Mouse (Mus musculus) layer of hippocampus, postnatal 10 days (tissue): ENCODE data around the gene H1foo. TPM values are rescaled to one million over a fixed set of nuclear protein-coding genes. Genes with fewer than 3 reads are reported as not detected.
A peak's percentile ranks its signal among the peaks of the same experiment; 100 is the strongest.

ENCODE experiments used
- DNase-seq, 2 experiments: peaks; one replicate each; pipeline ENCODE4 v3.0.0; 2021; ENCODE audit warnings: low spot score in 2 of 2
- total RNA-seq, 2 experiments: library from RNA; stranded (reverse); gene quantifications; 2 replicates each; pipeline ENCODE4 v1.2.3; 2021

Gene H1foo
- total RNA-seq, 2 experiments from 2014 or later = not detected

GRCm38 (mm10) chr6:115983306-115984038 lies 38.7 kb downstream of the H1foo start:
- DNase-seq = no peak

DNA sequence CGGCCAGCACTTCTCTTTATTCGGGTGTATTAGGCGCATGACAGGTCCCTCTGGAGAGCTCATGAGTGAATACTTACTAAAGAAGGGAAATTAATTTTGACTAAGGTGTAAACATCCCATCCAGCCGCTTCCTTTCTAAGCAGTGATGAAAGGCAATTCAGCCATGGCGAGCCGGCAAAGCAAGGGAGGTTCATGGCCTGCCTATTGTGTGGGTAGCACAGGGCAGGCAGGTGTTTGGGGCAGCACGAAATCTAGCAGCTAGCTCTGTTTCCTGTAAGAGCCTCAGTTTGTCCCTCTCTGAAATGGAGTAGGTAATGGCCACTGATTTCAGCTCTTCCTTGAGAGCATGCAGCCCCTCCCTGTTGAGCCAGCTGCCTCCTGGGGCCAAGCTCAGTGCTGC lies 39.8 kb downstream of the H1foo start:
- no peak for DNase-seq

GRCm38 (mm10) chr6:115985622-115986021 lies 40.9 kb downstream of the H1foo start:
- DNase-seq = no peak

- no peak for DNase-seq
Observed at GRCm38 (mm10) chr6:115986472-115987095, 41.8 kb downstream of the H1foo start.

DNA sequence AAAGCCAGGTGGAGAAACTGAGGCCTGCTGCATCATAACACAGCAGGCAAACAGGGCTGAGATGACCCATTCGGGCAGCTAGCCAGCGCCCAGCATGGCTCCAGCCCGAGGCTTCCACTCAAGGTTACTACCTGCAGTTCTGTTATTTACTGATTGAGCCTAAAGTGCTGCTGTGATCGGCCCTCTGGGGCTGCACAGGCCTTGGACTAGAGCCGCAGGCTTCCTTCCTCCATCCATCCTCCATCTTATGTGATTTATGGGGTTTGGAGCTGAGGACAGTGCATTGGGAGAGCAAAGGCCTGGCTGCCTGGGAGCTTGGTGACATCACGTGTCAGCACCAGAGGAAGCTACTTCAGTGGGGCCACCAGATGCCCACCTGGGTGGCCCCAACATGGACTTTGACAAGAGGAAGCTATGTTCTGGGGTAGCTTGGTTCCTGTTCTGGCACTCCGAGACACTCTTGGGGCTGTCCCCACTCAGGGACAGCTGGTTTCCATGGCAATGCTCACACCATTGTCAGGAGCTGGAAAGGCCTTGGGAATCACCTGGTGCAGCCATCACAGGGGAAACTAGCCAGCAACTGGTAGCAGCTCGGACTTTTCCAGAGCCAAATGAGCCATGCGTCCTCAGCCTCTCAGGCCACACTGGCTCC lies 42.5 kb downstream of the H1foo start:
- DNase-seq = no peak

DNA sequence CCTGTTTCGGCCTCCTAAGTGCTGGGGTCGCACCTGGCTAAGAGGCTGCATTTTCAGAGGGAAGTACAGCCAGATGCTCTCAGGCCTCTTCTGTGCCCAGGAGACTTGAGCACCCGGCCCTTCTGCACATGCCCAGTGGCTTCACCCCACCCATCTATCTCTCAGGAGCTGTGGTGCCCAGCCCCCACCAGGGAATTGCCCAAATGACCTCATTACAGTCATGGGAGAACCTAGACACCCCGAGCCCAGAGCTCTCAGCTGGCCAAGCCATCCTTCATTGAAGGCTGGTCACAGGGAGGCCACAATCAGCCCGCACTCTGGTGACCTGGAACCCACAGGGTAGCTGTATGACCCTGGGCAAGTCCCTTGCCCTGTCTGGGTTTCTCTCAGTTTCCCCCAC lies 44.3 kb downstream of the H1foo start:
- DNase-seq = no peak

GRCm38 (mm10) chr6:115989607-115990006 lies 44.9 kb downstream of the H1foo start:
- DNase-seq = no peak

GRCm38 (mm10) chr6:115990056-115990455 lies 45.3 kb downstream of the H1foo start:
- no peak for DNase-seq

- no peak for DNase-seq
Observed at GRCm38 (mm10) chr6:115990479-115990878, 45.7 kb downstream of the H1foo start.

GRCm38 (mm10) chr6:115991108-115991880 lies 46.6 kb downstream of the H1foo start:
- DNase-seq = no peak

GRCm38 (mm10) chr6:115991881-115992620 lies 47.3 kb downstream of the H1foo start:
- DNase-seq = no peak

GRCm38 (mm10) chr6:115992981-115993380 lies 48.2 kb downstream of the H1foo start:
- no peak for DNase-seq

- peak in 1 of 2 experiments; percentile 45 for DNase-seq
Observed at GRCm38 (mm10) chr6:115993463-115994145, 48.9 kb downstream of the H1foo start.

DNA sequence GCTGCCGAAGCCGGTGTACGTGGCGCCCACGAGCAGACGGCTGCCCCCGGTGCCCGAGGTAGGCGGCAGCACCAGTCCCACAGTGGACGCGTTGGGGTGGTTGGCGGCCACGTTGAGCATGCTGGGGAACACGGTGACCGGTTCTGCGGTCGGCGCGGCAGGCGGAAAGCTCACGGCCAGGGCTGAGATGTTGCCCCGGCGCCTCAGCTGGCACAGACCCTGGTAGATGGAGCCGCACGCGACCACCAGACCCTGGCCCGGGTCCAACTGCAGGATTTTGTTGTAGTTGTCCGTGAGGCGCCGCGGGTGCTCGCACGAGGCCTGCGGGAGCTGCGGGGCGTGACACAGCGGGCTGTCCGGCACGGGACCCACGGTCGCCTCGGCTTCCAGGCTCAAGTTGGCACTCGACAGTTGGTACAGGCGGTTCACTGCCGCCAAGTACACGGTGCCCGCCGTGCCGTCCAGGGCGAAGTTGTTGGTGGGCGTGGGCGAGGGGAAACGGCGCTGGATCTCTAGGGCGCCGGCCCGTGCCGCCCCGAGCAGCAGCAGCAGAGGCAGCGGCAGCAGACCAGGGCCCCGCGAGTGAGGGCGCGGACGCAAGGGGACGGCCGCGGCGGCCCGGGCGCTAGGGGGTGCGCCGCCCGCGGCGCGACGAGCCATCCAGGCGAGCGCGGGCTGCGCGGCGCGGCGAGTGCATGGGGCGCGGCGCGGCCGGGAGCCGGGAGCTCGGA lies 49.6 kb downstream of the H1foo start:
- peak; percentile 44 to 58 for DNase-seq

DNA sequence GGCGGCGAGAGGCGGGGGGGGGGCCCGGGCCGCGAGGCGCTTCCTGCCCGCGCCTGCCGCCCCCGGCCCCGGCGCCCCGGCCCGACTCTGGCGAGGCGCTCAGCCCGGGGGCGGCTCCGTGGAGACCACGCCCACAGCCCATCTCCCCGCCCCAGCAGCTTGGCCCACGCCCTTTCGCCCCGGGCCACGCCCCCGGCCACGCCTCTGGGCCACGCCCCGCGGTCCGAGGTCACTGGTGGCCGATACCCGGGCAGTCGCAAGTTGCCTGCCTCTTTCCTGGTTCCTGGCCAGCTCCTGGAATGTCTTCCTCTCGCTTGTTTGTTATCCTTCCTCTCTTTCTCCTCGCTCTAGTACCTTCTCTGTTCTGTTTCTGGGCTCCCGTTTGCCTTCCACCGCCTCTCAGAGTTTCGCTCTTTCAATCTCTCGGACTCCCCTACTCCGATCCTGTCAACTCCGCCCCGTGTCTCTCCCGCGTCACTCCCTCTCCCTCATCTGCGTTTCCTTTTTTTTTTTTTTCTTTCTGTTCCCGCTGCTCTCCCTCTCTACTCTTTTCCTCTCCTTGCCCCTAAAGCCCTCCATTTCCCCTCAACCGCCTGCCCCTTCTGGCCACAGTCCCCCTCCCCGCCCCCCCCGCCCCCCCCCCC lies 50.3 kb downstream of the H1foo start, which contains the start of gene Plxnd1:
TSS of gene Plxnd1 (minus strand) at position 129 of the 644 bp plus-strand sequence.
- peak; percentile 78 to 90 for DNase-seq

DNA sequence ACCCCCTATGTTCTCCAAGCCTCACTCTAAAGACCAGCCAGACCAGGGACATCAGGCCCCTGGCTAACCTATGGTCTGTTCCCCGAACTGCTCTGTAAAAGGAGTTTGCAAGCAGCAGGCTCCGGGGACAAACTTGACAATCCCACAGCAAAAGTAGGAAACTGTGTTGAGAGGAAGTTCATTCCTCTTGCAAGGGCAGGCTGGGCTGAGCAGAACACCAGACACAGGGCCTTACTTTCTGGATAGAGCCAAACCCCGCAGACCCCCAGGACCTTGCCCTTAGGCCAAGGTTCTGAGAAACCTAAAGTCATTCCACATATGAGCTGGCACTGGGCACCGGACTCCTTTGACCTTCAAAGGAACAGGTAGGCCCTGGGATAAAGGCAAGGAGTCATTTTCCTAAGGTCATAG lies 50.8 kb downstream of the H1foo start:
- DNase-seq = no peak

GRCm38 (mm10) chr6:115996171-115996851 lies 51.6 kb downstream of the H1foo start:
- DNase-seq = no peak

DNA sequence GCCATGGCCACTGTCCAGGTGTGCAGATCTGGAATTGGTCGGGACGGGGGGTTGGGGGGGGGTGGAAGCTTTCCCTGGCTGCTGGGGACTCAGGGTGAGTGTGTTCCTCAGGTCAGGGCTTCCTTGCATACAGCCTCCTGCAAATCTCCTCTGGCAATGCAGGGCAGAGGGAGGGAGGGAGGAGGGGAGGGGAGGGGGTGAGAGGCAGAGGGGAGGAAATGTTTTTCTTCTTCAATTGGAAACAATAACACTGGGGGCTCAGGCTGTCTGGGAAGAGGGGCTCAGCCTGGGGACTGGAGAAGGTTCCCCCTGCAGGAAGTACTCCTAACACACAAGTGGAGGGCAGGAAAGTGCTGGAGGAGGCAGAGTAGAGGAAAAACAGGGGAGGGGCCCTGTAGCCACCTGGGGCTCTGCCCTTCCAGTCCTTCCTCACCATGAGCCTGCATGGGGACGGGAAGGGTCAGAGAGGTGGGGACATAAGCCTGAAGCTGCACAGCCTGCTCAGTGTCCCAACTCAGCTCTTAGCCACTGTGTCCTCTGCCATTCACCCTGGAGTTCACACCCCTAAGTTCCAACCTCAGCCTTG lies 53.1 kb downstream of the H1foo start:
- DNase-seq = no peak
